Mouse (Mus musculus): Measurements from ENCODE around the gene Sept12. TPM values are rescaled to one million over a fixed set of nuclear protein-coding genes. Genes with fewer than 3 reads are reported as not detected.

Sept12 gene
- polyA plus RNA-seq, 1 experiment = not detected

DNA sequence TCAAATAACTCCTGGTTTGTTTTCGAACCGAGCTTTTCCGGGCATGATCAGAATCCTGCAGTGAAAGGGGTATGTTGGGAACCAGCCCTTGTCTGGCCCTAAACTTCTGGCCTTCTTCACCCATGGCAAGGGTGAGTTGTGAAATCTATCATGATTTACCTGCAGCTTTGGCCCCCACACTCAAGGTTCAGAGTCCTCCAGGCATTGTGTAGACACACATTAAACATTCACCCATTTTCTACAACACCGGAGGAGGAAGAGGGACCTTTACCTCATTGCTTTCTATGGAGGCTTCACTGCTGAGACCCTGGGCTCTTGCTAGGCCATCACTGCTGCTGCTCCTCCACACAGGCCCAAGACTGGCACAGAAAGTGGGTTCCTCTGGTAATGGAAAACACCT is 50.3 kb downstream of the Sept12 start:
- no peaks in the 10 kb centered on the region for H3K4me1 ChIP-seq (ENCODE audit: control insufficient read depth, insufficient read depth, insufficient read length)
- WGBS = 97% methylated on average over 4 of the region's 4 CpGs
- TF ChIP-seq POLR2A (IDR thresholded peaks at IDR 0.05; ENCODE audit: low read depth, low read length) (no peak), CTCF (IDR thresholded peaks at IDR 0.05; ENCODE audit: extremely low read depth, insufficient read depth, insufficient read length, insufficient replicate concordance) (no peak)
- no peak overlapping the region for H3K27ac ChIP-seq (ENCODE audit: insufficient read depth, low read length)
- H3K27me3 ChIP-seq (ENCODE audit: control insufficient read depth, insufficient read depth, low read length) = no peaks in the 10 kb centered on the region
- peaks cover 32% of the 10 kb centered on the region for H3K36me3 ChIP-seq (ENCODE audit: control insufficient read depth, insufficient read depth, low read length)
- DNase-seq (ENCODE audit: low read depth in 1 of 2, low spot score in 2 of 2) = no peak
- no peak overlapping the region for H3K4me3 ChIP-seq (ENCODE audit: extremely low read depth, insufficient read depth, insufficient read length)

DNA sequence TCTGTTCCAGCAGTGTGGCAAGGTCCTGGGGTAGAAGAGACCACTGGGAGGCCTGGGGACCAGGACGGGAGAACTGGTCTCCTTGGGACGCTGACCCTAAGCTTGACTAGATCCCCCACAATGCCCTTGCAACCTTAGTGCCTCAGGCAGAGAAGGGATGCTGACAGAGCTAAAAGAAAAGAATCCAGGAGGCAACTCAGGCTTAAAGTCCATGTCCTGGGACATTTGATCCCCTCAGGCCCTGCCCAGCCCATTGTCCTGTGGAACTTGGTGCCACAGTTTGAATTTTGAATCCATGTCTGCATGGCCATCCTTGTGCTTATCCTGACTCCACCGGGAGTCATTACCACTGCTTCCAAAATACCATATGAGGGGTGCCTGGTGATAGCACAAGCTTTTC is 51.5 kb downstream of the Sept12 start:
- H3K4me1 ChIP-seq (ENCODE audit: control insufficient read depth, insufficient read depth, insufficient read length) = no peaks in the 10 kb centered on the region
- WGBS = 93% methylated on average over 3 of the region's 3 CpGs
- no peak overlapping the region for H3K4me3 ChIP-seq (ENCODE audit: extremely low read depth, insufficient read depth, insufficient read length)
- TF ChIP-seq POLR2A (IDR thresholded peaks at IDR 0.05; ENCODE audit: low read depth, low read length) (no peak), CTCF (IDR thresholded peaks at IDR 0.05; ENCODE audit: extremely low read depth, insufficient read depth, insufficient read length, insufficient replicate concordance) (no peak)
- H3K36me3 ChIP-seq (ENCODE audit: control insufficient read depth, insufficient read depth, low read length) = peaks cover 36% of the 10 kb centered on the region
- no peaks in the 10 kb centered on the region for H3K27me3 ChIP-seq (ENCODE audit: control insufficient read depth, insufficient read depth, low read length)
- no peak overlapping the region for H3K27ac ChIP-seq (ENCODE audit: insufficient read depth, low read length)
- no peak for DNase-seq (ENCODE audit: low read depth in 1 of 2, low spot score in 2 of 2)

DNA sequence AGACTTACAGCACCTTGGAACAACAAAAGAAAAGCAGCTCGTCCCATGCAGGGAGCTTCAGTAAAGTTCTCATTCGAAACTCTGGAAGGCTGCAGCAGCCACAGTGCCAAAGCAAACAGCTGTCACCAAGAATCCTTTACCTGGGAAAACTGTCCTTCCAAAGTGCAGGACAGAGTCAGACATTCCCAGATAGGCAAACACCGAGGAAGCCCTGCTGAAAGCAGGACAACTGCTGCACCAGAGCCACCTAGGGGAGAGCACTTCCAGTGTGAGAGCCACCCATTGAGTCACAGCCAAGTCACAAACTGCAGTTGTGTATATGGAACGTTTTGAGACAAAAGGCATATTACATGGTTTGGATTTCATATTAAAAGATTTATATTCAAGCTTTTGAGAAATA is 52.2 kb downstream of the Sept12 start:
- 88% methylated on average over 4 of the region's 4 CpGs for WGBS
- DNase-seq (ENCODE audit: low read depth in 1 of 2, low spot score in 2 of 2) = no peak
- no peak for TF ChIP-seq POLR2A (IDR thresholded peaks at IDR 0.05; ENCODE audit: low read depth, low read length)
- TF ChIP-seq CTCF (IDR thresholded peaks at IDR 0.05; ENCODE audit: extremely low read depth, insufficient read depth, insufficient read length, insufficient replicate concordance) = no peak
- no peaks in the 10 kb centered on the region for H3K27me3 ChIP-seq (ENCODE audit: control insufficient read depth, insufficient read depth, low read length)
- no peak overlapping the region for H3K4me3 ChIP-seq (ENCODE audit: extremely low read depth, insufficient read depth, insufficient read length)
- no peak overlapping the region for H3K27ac ChIP-seq (ENCODE audit: insufficient read depth, low read length)
- no peaks in the 10 kb centered on the region for H3K4me1 ChIP-seq (ENCODE audit: control insufficient read depth, insufficient read depth, insufficient read length)
- peaks cover 36% of the 10 kb centered on the region for H3K36me3 ChIP-seq (ENCODE audit: control insufficient read depth, insufficient read depth, low read length)

DNA sequence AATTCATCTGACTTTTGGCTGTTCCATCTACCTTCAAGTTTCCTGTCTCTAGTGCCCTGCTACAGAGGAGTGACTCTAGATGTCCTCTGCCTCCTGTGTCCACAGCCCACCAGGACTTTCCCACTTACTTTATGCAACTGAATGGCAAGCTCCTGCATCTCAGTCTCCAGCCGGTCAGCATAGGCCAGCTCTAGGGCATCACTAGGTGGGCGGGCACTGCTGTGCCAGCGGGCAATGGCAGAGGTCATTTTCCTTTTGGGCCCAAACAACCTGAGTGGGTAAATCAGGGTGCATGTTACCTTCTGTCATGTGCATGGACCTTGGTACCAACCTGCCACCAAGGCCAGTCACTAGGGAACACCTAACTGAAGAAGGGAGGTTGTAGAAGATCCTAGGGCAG is 54.2 kb downstream of the Sept12 start:
- Histone ChIP-seq H3K4me1 (ENCODE audit: control insufficient read depth, insufficient read depth, insufficient read length) (0 out of 2 replicates have a peak, but pooled peaks cover 2% of the 10 kb centered on the region), H3K36me3 (ENCODE audit: control insufficient read depth, insufficient read depth, low read length) (peaks cover 33% of the 10 kb centered on the region), H3K27ac (ENCODE audit: insufficient read depth, low read length) (no peak overlapping the region), H3K4me3 (ENCODE audit: extremely low read depth, insufficient read depth, insufficient read length) (no peak overlapping the region), H3K27me3 (ENCODE audit: control insufficient read depth, insufficient read depth, low read length) (no peaks in the 10 kb centered on the region)
- TF ChIP-seq CTCF (IDR thresholded peaks at IDR 0.05; ENCODE audit: extremely low read depth, insufficient read depth, insufficient read length, insufficient replicate concordance) = no peak
- TF ChIP-seq POLR2A (IDR thresholded peaks at IDR 0.05; ENCODE audit: low read depth, low read length) = no peak
- no peak for DNase-seq (ENCODE audit: low read depth in 1 of 2, low spot score in 2 of 2)
- 91% methylated on average over 3 of the region's 3 CpGs for WGBS

DNA sequence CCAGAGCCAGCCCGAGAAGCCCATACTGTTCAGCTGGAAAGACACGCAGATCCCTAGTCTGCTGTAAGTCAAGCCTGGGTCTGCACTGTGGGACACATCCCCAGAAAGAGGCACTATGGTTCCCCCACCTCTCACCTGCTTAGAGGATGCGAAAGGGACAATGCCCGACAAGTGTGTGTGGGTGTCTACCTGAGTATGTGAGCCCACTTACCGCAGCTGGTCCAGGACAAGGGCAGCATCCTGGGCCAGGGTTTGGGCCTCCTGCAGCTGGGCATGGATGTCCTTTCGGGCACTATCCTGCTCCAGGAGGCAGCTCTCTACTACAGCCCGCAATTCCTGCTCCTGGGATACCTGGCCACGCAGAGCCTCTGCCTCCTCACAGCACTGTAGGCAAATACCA is 54.8 kb downstream of the Sept12 start:
- Histone ChIP-seq H3K4me3 (ENCODE audit: extremely low read depth, insufficient read depth, insufficient read length) (no peak overlapping the region), H3K27ac (ENCODE audit: insufficient read depth, low read length) (no peak overlapping the region), H3K4me1 (ENCODE audit: control insufficient read depth, insufficient read depth, insufficient read length) (0 out of 2 replicates have a peak, but pooled peaks cover 2% of the 10 kb centered on the region), H3K27me3 (ENCODE audit: control insufficient read depth, insufficient read depth, low read length) (no peaks in the 10 kb centered on the region), H3K36me3 (ENCODE audit: control insufficient read depth, insufficient read depth, low read length) (peaks cover 29% of the 10 kb centered on the region)
- TF ChIP-seq CTCF (IDR thresholded peaks at IDR 0.05; ENCODE audit: extremely low read depth, insufficient read depth, insufficient read length, insufficient replicate concordance) = no peak
- no peak for TF ChIP-seq POLR2A (IDR thresholded peaks at IDR 0.05; ENCODE audit: low read depth, low read length)
- 92% methylated on average over 8 of the region's 8 CpGs for WGBS
- no peak for DNase-seq (ENCODE audit: low read depth in 1 of 2, low spot score in 2 of 2)

GRCm38 (mm10) chr16:4941016-4941415 is 56.6 kb downstream of the Sept12 start:
- Histone ChIP-seq H3K4me3 (ENCODE audit: extremely low read depth, insufficient read depth, insufficient read length) (no peak overlapping the region), H3K27ac (ENCODE audit: insufficient read depth, low read length) (no peak overlapping the region), H3K27me3 (ENCODE audit: control insufficient read depth, insufficient read depth, low read length) (no peaks in the 10 kb centered on the region), H3K36me3 (ENCODE audit: control insufficient read depth, insufficient read depth, low read length) (peaks cover 28% of the 10 kb centered on the region), H3K4me1 (ENCODE audit: control insufficient read depth, insufficient read depth, insufficient read length) (0 out of 2 replicates have a peak, but pooled peaks cover 2% of the 10 kb centered on the region)
- DNase-seq (ENCODE audit: low read depth in 1 of 2, low spot score in 2 of 2) = no peak
- TF ChIP-seq CTCF (IDR thresholded peaks at IDR 0.05; ENCODE audit: extremely low read depth, insufficient read depth, insufficient read length, insufficient replicate concordance) (no peak), POLR2A (IDR thresholded peaks at IDR 0.05; ENCODE audit: low read depth, low read length) (no peak)

DNA sequence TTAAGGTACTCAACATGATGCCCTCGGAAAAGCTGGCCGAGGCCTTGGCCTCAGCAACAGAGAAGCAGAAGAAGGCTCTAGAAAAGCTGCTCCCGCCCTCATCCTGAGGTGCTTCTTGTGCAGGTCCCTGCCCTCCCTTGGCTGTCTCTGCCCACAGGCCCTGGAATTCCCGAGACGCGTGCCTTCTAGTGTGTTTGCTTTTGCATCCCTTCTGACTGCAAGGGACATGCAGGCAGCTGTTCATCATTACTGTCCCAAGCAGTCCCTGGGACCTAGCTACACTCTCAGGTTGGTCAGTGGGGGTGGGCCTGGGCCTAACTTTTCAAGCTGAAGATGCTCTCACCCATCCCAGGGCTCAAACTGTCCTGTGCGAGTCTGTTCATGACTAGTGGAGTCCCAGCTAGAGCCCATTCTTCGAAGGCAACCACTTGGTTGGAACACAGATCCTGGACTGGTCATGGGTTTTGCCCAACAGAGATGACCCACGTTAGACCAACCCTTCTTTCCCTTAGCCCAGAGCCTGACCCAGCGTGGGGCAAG is 57.3 kb downstream of the Sept12 start:
- Histone ChIP-seq H3K27ac (ENCODE audit: insufficient read depth, low read length) (no peak overlapping the region), H3K4me3 (ENCODE audit: extremely low read depth, insufficient read depth, insufficient read length) (no peak overlapping the region), H3K4me1 (ENCODE audit: control insufficient read depth, insufficient read depth, insufficient read length) (peaks cover 2% of the 10 kb centered on the region; the same call in 1 of the 2 replicates), H3K27me3 (ENCODE audit: control insufficient read depth, insufficient read depth, low read length) (no peaks in the 10 kb centered on the region), H3K36me3 (ENCODE audit: control insufficient read depth, insufficient read depth, low read length) (peaks cover 25% of the 10 kb centered on the region)
- TF ChIP-seq CTCF (IDR thresholded peaks at IDR 0.05; ENCODE audit: extremely low read depth, insufficient read depth, insufficient read length, insufficient replicate concordance) (no peak), POLR2A (IDR thresholded peaks at IDR 0.05; ENCODE audit: low read depth, low read length) (no peak)
- WGBS = 90% methylated on average over 10 of the region's 10 CpGs
- no peak for DNase-seq (ENCODE audit: low read depth in 1 of 2, low spot score in 2 of 2)
